Mouse (Mus musculus): ENCODE data around the gene Btbd9. TPM values are rescaled to one million over a fixed set of nuclear protein-coding genes. Genes with fewer than 3 reads are reported as not detected.

The Btbd9 gene
- total RNA-seq, 1 experiment from 2014 or later: 33.4 TPM

DNA sequence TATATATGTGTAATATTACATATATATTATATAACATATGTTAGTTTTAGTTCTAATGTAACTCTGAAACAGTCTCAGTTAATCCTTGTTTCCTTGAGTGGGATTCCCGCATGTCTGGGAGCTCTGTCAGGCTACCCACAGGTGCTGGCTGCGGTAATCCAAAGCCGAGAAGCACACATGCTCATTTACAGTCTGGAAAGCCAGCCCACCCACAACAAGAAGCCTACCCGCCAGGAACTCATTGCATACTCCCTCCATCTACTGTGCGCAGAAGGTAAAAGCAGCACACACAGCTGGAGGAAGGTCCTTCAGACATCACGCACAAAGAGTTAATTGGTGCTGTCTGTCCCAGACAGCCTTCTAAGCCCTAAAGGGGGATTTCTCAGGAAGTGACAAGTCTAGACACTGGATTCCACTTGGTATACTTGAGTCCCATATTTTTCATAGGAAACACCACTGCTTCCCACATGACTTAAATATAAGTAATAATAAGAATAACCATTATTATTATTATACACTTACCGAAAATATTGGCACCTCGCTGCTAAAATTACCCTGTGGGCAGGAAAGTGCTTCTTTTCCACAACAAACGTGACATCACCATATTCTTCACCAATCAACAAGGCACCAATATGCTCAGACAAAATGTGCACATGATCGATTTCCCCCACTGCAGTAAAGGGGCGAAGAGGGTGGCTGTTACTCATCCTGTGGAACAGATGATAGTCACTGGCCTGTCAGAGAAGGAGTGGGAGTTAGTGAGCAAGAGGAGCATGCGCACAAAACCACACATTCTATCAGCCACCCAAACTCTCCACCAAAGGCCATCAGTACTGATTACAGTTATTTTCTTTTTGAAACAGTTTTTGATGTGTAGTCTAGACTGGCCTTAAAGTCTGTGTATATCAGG is 46.4 kb downstream of the Btbd9 start:
- no peak for ATAC-seq (replicated peaks in 1 of 2; ENCODE audit: insufficient read depth in 1 of 2, low FRiP score in 2 of 2, low TSS enrichment in 1 of 2, low read depth in 1 of 2, poor library complexity in 2 of 2, severe bottlenecking in 2 of 2)

DNA sequence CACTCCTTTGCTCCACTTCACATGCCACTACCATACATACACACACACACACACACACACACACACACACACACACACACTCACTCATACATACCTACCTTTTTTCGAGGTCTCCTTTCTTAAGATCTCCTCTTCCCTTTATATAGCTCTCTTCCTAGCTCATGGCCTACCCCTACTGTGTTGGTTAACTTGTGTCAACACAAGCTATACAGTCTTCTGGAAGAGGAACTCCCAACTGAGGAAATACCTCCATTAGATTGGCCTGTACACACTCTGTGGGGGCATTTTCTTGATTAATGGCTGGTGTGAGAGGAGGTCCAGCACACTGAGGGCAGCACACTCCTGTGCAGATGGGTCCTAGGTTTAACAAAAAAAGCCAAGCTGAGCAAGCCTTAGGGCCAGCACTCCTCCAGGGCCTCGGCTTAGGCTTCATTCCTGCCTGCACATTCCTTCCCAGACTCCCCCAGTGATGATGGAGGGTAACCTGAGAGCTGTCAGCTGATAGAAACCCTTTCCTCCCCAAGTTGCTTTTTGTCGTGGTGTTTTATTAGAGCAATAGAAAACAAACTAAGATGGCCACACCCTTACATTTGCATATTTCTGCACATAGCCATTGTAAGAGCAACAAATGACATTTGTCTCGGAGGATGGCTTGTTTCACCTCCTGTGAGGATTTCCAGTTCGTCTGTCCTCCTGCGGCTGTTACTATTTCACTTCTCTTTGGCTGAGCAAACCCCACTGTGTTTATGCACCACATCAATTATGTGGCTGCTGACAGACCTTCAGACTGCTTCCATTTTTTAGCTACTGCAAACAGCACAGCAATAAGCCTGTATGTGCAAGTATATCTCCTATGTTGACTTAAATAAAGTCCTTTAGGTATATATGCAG is 50.6 kb downstream of the Btbd9 start:
- peak in 1 of 2 experiments; percentile 37; a peak in 2 of 4 replicates for ATAC-seq (replicated peaks in 1 of 2; ENCODE audit: insufficient read depth in 1 of 2, low FRiP score in 2 of 2, low TSS enrichment in 1 of 2, low read depth in 1 of 2, poor library complexity in 2 of 2, severe bottlenecking in 2 of 2)

DNA sequence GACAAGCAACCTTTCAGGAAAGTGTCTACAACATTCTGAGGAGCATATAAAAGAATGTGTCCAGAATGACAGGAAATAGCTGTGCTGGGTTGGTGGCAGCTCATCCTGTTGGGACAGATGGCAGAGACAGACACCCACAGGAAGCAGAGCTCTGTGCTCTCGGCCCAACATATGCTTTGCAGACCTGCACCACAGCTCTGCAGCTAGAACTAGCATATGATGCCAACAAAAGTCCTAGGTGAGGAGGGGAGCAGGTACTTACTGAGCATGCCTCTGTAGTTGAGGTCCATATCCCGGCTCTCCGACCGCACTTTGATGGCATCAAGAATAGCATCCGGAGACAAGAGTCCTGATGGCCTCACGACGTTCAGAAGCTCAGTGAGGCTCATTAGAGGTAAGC is 51.8 kb downstream of the Btbd9 start:
- ATAC-seq (replicated peaks in 1 of 2; ENCODE audit: insufficient read depth in 1 of 2, low FRiP score in 2 of 2, low TSS enrichment in 1 of 2, low read depth in 1 of 2, poor library complexity in 2 of 2, severe bottlenecking in 2 of 2): peak; percentile 56 to 68; a peak in 3 of 4 replicates

DNA sequence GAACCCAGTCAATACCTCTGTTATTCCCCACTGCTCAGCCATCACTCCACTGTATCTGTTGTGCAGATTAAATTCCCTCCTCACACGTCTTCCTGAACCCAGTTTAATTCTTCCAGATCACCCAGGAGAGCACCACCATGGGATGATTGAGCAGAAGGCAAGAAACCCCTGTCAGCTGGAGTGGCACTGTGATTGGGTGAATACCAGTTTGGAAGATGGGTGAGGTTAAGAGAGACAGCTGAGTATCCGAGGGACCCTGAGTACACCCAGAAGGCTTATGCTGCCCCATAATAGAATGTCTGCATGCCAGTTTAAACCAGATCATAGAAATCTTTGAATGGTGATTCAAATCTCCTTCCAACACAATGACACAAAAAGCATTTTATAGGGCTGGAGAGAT is 52.5 kb downstream of the Btbd9 start:
- ATAC-seq (replicated peaks in 1 of 2; ENCODE audit: insufficient read depth in 1 of 2, low FRiP score in 2 of 2, low TSS enrichment in 1 of 2, low read depth in 1 of 2, poor library complexity in 2 of 2, severe bottlenecking in 2 of 2): no peak

DNA sequence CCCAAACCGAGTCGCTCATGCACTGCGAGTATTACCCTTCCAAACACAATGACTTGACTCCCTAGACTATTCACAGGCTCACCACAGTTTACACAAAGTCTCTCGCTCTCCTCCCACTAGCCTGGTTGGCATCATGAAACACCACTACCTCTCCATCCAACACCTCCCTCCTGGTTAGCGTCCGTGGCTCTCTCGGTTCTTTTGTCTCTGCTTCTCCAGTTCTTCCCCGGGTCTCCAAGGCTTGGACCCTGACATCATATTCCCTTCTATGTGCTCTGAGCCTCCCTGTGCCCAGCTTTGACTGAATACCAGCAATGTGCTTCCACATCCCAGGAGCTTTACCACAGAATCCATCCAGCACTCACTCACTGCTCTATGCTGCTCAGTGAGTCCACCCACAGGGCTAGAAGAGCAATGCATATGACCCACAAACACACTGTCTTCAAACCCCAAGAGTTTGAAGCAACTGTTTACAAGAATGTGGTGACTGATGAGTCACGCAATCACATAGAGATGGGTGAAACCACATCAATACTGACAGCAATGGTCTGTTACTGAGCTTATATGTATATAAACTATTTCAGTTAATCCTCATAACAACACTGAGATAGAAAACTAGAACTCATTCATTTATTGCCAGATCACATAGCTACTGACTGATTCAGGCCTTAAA is 53.7 kb downstream of the Btbd9 start:
- no peak for ATAC-seq (replicated peaks in 1 of 2; ENCODE audit: insufficient read depth in 1 of 2, low FRiP score in 2 of 2, low TSS enrichment in 1 of 2, low read depth in 1 of 2, poor library complexity in 2 of 2, severe bottlenecking in 2 of 2)

DNA sequence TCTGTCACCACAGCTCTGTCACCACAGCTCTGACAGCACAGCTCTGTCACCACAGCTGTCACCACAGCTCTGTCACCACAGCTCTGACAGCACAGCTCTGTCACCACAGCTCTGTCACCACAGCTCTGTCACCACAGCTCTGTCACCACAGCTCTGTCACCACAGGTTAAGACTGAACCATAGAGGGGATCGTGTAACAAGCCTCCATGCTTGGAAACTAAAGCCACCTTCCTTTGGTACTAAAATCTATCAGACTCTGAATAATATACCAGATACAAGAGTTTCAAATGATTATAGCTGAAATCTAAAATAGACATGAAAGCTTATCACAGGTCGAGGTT is 57.1 kb downstream of the Btbd9 start:
- ATAC-seq (replicated peaks in 1 of 2; ENCODE audit: insufficient read depth in 1 of 2, low FRiP score in 2 of 2, low TSS enrichment in 1 of 2, low read depth in 1 of 2, poor library complexity in 2 of 2, severe bottlenecking in 2 of 2): peak in 1 of 2 experiments; percentile 33; a peak in 3 of 4 replicates

DNA sequence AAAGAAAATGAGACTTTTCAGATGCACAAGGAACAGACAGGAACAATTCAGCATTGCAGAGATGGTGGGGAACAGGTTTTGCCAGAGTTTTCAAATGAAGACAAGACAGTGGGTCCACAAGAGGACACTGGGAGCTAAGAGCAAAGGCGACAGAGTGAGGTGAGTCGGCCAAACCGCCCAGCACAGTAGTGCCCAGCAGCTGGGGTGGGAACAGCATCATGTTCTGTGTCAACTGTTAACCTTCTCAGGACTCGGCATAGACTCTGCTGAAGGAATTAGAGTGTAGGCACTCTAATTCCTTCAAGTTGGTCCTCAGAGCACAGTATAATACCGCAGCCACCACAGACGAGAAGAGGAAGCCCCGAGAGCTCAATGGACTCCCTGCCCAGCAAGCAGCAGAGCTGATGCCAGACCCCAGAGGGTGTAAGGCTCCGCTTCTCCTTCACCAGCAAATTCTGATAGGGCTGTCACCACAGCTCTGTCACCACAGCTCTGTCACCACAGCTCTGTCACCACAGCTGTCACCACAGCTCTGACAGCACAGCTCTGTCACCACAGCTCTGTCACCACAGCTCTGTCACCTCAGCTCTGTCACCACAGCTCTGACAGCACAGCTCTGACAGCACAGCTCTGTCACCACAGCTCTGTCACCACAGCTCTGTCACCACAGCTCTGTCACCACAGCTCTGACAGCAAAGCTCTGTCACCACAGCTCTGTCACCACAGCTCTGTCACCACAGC is 57.7 kb downstream of the Btbd9 start:
- peak; percentile 93 to 97 for ATAC-seq (replicated peaks in 1 of 2; ENCODE audit: insufficient read depth in 1 of 2, low FRiP score in 2 of 2, low TSS enrichment in 1 of 2, low read depth in 1 of 2, poor library complexity in 2 of 2, severe bottlenecking in 2 of 2)

DNA sequence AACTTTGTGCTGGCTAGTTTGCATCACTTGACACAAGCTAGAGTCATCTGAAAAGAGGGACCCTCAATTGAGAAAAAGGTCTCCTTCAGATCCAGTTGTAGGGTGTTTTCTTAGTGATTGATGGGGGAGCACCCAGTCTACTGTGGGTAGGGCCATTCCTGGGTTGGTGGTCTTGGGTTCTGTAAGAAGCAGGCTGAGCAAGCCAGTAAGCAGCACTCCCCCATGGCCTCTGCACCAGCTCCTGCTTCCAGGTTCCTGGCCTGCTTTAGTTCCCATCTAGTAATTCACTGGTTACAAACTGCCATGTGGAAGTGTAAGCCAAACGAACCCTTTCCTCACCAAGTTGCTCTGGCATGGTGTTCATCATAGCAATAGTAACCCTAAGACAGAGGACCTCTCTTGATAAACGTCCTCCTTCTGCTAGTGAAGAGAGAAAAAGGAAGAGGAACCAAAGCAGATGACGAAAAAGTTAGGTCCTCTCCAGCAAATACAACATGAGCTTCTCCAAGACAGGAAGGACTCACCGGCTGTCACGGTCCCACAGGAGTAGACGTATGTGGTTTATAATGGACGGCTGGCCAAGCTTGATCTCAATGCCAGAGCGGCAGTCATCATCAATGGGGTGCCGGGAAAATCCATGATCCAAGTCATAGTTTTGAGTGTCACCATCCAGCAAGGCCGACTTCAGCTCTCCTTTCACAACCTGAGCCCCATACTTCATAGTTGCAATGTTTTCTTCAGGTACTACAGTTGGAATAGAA is 59.5 kb downstream of the Btbd9 start:
- no peak for ATAC-seq (replicated peaks in 1 of 2; ENCODE audit: insufficient read depth in 1 of 2, low FRiP score in 2 of 2, low TSS enrichment in 1 of 2, low read depth in 1 of 2, poor library complexity in 2 of 2, severe bottlenecking in 2 of 2)

DNA sequence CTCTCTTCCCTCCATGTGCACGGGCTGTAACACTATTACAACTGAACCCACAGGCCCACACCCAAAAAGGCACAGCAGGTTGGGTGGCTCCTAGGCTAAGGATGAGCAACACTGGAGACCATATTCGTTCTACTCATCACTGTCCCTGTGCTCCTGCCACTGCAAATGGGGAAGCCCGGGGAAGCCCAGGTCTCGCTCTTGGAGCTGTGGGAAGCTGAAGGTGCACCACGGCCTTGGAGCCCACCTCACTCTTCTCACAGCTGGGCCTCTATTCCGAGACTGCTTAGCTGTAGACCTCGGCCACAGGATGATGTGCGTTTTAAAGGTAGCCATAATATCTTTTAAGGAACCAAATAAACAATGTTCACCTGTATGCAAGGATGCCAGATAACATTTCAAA is 60.9 kb downstream of the Btbd9 start:
- no peak for ATAC-seq (replicated peaks in 1 of 2; ENCODE audit: insufficient read depth in 1 of 2, low FRiP score in 2 of 2, low TSS enrichment in 1 of 2, low read depth in 1 of 2, poor library complexity in 2 of 2, severe bottlenecking in 2 of 2)

DNA sequence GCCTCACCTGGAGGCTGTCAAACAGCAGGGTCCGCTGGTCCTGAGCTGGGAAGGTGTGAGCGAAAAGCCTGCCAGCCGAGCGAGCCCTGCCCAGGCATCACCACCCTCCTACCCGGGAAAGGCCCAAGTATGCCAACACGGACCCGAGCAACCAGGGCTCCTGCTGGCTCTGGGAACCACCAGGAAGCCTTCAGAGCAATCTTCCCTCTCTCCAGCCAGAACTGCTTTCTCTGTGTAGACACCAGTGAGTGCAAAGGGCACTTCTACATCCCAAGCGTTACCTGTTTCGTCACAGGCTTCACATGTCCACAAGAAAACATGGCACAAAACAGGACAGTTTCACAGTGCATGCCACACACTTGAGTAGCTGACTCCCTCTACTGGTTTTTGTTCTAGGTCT is 63.3 kb downstream of the Btbd9 start:
- ATAC-seq (replicated peaks in 1 of 2; ENCODE audit: insufficient read depth in 1 of 2, low FRiP score in 2 of 2, low TSS enrichment in 1 of 2, low read depth in 1 of 2, poor library complexity in 2 of 2, severe bottlenecking in 2 of 2): no peak

DNA sequence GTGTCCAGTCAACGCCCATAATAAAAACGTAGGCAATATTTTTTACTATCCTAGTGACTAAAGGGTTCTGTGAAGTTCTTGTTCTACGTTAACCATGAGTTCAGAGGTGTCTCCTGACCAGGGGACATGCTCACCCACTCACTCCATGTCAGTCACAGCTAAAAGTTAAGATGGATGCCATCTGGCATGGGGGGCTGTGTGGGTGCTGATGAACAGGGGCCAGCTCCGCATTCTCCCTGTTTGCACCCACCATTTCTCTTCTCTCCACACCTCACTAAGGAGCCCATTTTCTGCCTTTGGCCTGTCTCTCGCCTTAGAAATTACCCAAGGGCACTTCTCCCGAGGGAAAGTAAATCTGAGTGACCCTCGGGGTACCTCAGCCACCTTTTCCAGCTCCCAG is 63.8 kb downstream of the Btbd9 start:
- ATAC-seq (replicated peaks in 1 of 2; ENCODE audit: insufficient read depth in 1 of 2, low FRiP score in 2 of 2, low TSS enrichment in 1 of 2, low read depth in 1 of 2, poor library complexity in 2 of 2, severe bottlenecking in 2 of 2): no peak

DNA sequence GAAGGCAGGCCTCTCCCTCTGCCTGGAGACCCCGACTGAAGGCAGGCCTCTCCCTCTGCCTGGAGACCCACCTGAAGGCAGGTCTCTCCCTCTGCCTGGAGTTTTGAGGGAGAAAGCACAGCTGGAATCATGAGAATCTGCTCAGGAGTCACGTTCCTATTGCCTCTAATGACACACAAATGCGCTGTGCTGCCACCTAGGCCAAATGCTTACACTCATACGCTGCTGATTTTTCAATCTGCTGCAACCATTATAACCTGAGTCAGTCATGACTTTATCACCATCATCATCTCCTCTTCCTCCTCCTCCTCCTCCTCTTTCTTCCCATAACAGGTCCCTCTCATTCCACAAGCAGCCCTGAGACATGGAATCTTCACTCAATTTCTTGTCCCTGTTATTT is 64.3 kb downstream of the Btbd9 start:
- ATAC-seq (replicated peaks in 1 of 2; ENCODE audit: insufficient read depth in 1 of 2, low FRiP score in 2 of 2, low TSS enrichment in 1 of 2, low read depth in 1 of 2, poor library complexity in 2 of 2, severe bottlenecking in 2 of 2): no peak

DNA sequence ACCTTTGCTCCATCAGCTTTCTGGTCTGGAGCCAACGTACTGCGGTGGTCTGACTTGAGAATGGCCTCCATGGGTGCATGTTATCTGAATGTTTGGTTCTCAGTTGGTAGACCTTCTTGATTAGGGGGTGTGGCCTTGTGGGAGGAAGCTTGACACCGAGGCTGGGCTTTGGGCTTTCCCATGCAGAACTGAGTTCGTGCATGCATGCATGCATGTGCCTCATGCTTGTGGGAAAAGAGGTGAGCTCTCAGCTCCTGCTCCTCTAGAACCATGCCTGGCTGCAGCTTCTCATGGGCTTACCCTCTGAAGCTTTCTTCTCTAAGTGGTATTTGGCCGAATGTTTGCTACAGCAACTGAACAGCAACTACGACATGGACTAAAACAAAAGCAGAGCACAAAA is 64.9 kb downstream of the Btbd9 start:
- ATAC-seq (replicated peaks in 1 of 2; ENCODE audit: insufficient read depth in 1 of 2, low FRiP score in 2 of 2, low TSS enrichment in 1 of 2, low read depth in 1 of 2, poor library complexity in 2 of 2, severe bottlenecking in 2 of 2): no peak

DNA sequence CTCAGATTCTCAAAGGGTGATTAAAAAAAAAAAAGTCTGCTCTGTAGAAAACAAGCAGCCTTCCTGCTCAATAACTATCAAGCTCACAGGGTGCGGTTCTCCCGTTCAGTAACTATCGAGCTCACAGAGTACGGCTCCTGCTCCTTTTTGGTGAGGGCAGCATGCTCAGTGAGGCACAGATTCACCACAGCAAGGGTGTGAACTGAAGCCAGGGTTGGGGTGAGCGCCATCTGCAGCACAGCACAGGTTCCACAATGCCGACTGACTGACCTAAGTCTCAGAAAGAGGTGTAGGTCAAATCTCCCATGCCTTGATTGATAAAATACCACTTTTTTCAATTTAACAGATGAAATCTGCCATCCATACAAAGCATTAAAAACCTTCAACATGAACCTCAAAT is 66.1 kb downstream of the Btbd9 start:
- no peak for ATAC-seq (replicated peaks in 1 of 2; ENCODE audit: insufficient read depth in 1 of 2, low FRiP score in 2 of 2, low TSS enrichment in 1 of 2, low read depth in 1 of 2, poor library complexity in 2 of 2, severe bottlenecking in 2 of 2)

DNA sequence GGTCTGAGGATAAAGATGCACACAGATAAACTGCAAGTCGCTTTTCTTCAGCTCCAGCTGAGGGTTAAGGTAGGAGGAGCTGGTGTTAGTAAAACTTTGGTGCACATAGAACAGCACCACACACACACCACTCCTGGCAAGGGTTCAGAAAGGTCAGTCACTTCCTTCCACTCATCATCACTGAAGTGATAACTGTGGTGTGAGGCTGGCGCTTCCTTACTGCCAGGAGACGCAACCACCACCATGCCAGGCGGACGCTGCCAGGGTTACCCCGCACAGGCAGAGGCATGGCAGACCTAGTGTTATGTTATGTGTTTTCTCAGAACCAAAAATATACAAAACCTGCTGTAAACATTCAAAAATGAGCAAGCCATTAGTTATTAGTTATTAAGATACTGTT is 66.6 kb downstream of the Btbd9 start:
- ATAC-seq (replicated peaks in 1 of 2; ENCODE audit: insufficient read depth in 1 of 2, low FRiP score in 2 of 2, low TSS enrichment in 1 of 2, low read depth in 1 of 2, poor library complexity in 2 of 2, severe bottlenecking in 2 of 2): no peak; a peak in 1 of 4 replicates

DNA sequence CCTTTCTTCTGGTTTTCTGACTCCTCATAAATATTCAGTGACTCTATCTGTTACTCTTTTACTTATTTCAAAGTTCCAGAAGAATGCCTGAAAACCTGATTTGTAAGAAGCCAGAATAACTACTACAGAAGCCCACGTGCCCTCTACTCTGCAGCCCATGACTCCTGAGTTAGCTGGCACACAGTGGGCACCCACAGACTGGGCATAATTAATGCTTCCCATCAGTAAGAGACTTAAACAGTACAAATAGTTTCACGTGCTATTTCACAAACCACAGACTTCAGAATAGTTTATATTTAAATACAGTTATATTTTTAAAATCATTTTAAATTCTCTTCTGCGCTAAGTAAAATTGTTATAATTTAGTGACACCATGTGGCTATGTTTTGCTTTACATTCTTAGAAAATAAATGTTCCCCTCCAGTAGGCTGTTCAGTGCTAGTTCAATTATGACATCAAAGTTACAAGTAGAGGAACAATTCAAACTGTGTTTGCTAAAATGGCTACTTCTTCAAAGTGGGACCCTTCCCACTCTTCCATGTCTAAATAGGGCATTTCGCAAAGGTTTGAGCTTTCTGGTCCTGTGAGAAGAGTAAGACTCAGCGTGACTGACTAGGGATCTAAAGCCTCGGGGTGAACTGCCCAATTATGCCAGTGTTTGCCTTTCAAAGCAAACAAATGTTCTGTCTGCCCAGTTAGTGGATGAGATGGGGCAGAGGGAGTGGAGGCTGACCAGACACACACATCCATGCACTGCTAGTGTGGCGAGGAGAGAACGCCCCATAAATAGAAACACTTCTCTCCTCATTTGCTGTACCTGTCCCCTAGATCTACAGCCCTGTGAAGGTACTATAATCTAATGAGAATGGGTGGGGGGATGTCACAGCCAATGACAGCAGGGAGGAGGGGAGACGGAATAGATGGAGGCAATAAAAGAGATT is 68.4 kb downstream of the Btbd9 start:
- ATAC-seq (replicated peaks in 1 of 2; ENCODE audit: insufficient read depth in 1 of 2, low FRiP score in 2 of 2, low TSS enrichment in 1 of 2, low read depth in 1 of 2, poor library complexity in 2 of 2, severe bottlenecking in 2 of 2): no peak
